Mouse (Mus musculus): ENCODE results near the gene Nudt6. TPM values are rescaled to one million over a fixed set of nuclear protein-coding genes. Genes with fewer than 3 reads are reported as not detected.
A peak's percentile ranks its signal among the peaks of the same experiment; 100 is the strongest.

The Nudt6 gene
- polyA plus RNA-seq (2014; fragmentation: Nextera tagmentation; extraction: Ambion mirVana): 8.5 and 11.5 TPM in 2 replicates

GRCm38 (mm10) chr3:37420072-37420471, at the start of gene Nudt6:
Nudt6 (minus strand) TSS chr3:37420211.
- Histone ChIP-seq H3K27ac (ENCODE audit: low read depth, low read length) (peak within 1 kb of the TSS; percentile 86), H3K36me3 (ENCODE audit: control insufficient read depth, insufficient read depth, low read length) (no peaks in the 10 kb centered on the region), H3K9me3 (ENCODE audit: control insufficient read depth, low read length) (no peaks in the 10 kb centered on the region), H3K9ac (ENCODE audit: low read depth, low read length) (peak within 1 kb of the TSS; percentile 87), H3K4me2 (peak within 1 kb of the TSS; percentile 93), H3K4me3 (ENCODE audit: low read depth, low read length) (peak within 1 kb of the TSS; percentile 75), H3K4me1 (replicated peaks; ENCODE audit: control insufficient read depth, insufficient read depth, low read length) (peaks cover 14% of the 10 kb centered on the region), H3K27me3 (replicated peaks; ENCODE audit: control insufficient read depth, insufficient read depth, low read length) (no peaks in the 10 kb centered on the region)
- ATAC-seq (replicated peaks; ENCODE audit: low FRiP score): peak; percentile 82
- under 1% methylated on average over 50 of the region's 50 CpGs for WGBS
- DNase-seq (ENCODE audit: low spot score): peak; percentile 97

GRCm38 (mm10) chr3:37469353-37469752, 49.3 kb upstream of the Nudt6 start:
- H3K4me3 ChIP-seq (ENCODE audit: low read depth, low read length): no peak overlapping the region
- H3K4me2 ChIP-seq: no peak overlapping the region; the same call in 1 of the 2 replicates
- no peaks in the 10 kb centered on the region for H3K27me3 ChIP-seq (replicated peaks; ENCODE audit: control insufficient read depth, insufficient read depth, low read length)
- H3K9me3 ChIP-seq (ENCODE audit: control insufficient read depth, low read length): no peaks in the 10 kb centered on the region
- 48% methylated on average over 4 of the region's 4 CpGs for WGBS
- DNase-seq (ENCODE audit: low spot score) (no peak), ATAC-seq (replicated peaks; ENCODE audit: low FRiP score) (peak; percentile 81)
- H3K36me3 ChIP-seq (ENCODE audit: control insufficient read depth, insufficient read depth, low read length): no peaks in the 10 kb centered on the region
- H3K27ac ChIP-seq (ENCODE audit: low read depth, low read length): 0 out of 2 replicates have a peak overlapping the region, but pooled peaks have one; percentile 0
- H3K4me1 ChIP-seq (replicated peaks; ENCODE audit: control insufficient read depth, insufficient read depth, low read length): peaks cover 5% of the 10 kb centered on the region
- H3K9ac ChIP-seq (ENCODE audit: low read depth, low read length): no peak overlapping the region

GRCm38 (mm10) chr3:37468170-37468569, 48.2 kb upstream of the Nudt6 start:
- ATAC-seq (replicated peaks; ENCODE audit: low FRiP score): no peak
- Histone ChIP-seq H3K4me2 (no peak overlapping the region), H3K27me3 (replicated peaks; ENCODE audit: control insufficient read depth, insufficient read depth, low read length) (no peaks in the 10 kb centered on the region), H3K36me3 (ENCODE audit: control insufficient read depth, insufficient read depth, low read length) (no peaks in the 10 kb centered on the region), H3K9me3 (ENCODE audit: control insufficient read depth, low read length) (no peaks in the 10 kb centered on the region), H3K4me3 (ENCODE audit: low read depth, low read length) (no peak overlapping the region), H3K4me1 (replicated peaks; ENCODE audit: control insufficient read depth, insufficient read depth, low read length) (peaks cover 5% of the 10 kb centered on the region), H3K9ac (ENCODE audit: low read depth, low read length) (no peak overlapping the region), H3K27ac (ENCODE audit: low read depth, low read length) (no peak overlapping the region)
- 86% methylated on average over 2 of the region's 2 CpGs for WGBS
- DNase-seq (ENCODE audit: low spot score): no peak

- Histone ChIP-seq H3K27ac (ENCODE audit: low read depth, low read length) (no peak overlapping the region), H3K4me3 (ENCODE audit: low read depth, low read length) (no peak overlapping the region), H3K36me3 (ENCODE audit: control insufficient read depth, insufficient read depth, low read length) (no peaks in the 10 kb centered on the region; the same call in 1 of the 2 replicates), H3K4me2 (no peak overlapping the region), H3K4me1 (replicated peaks; ENCODE audit: control insufficient read depth, insufficient read depth, low read length) (no peaks in the 10 kb centered on the region), H3K9ac (ENCODE audit: low read depth, low read length) (no peak overlapping the region), H3K9me3 (ENCODE audit: control insufficient read depth, low read length) (no peaks in the 10 kb centered on the region), H3K27me3 (replicated peaks; ENCODE audit: control insufficient read depth, insufficient read depth, low read length) (no peaks in the 10 kb centered on the region)
- ATAC-seq (replicated peaks; ENCODE audit: low FRiP score): no peak
- WGBS: 77% methylated on average over 1 of the region's 1 CpGs
- DNase-seq (ENCODE audit: low spot score): no peak
These were observed 36.0 kb upstream of the Nudt6 start for GRCm38 (mm10) chr3:37455992-37456391.

GRCm38 (mm10) chr3:37443409-37443808, 23.4 kb upstream of the Nudt6 start:
- no peak overlapping the region for H3K27ac ChIP-seq (ENCODE audit: low read depth, low read length)
- H3K4me3 ChIP-seq (ENCODE audit: low read depth, low read length): no peak overlapping the region
- WGBS: 96% methylated on average over 2 of the region's 2 CpGs
- no peaks in the 10 kb centered on the region for H3K9me3 ChIP-seq (ENCODE audit: control insufficient read depth, low read length)
- no peak overlapping the region for H3K4me2 ChIP-seq
- ATAC-seq (replicated peaks; ENCODE audit: low FRiP score) (no peak), DNase-seq (ENCODE audit: low spot score) (no peak)
- no peaks in the 10 kb centered on the region for H3K4me1 ChIP-seq (replicated peaks; ENCODE audit: control insufficient read depth, insufficient read depth, low read length)
- peaks cover 5% of the 10 kb centered on the region; the same call in 1 of the 2 replicates for H3K36me3 ChIP-seq (ENCODE audit: control insufficient read depth, insufficient read depth, low read length)
- H3K27me3 ChIP-seq (replicated peaks; ENCODE audit: control insufficient read depth, insufficient read depth, low read length): no peaks in the 10 kb centered on the region
- H3K9ac ChIP-seq (ENCODE audit: low read depth, low read length): no peak overlapping the region

- Histone ChIP-seq H3K4me2 (no peak overlapping the region), H3K27ac (ENCODE audit: low read depth, low read length) (no peak overlapping the region), H3K27me3 (replicated peaks; ENCODE audit: control insufficient read depth, insufficient read depth, low read length) (no peaks in the 10 kb centered on the region), H3K4me3 (ENCODE audit: low read depth, low read length) (no peak overlapping the region), H3K9me3 (ENCODE audit: control insufficient read depth, low read length) (no peaks in the 10 kb centered on the region), H3K9ac (ENCODE audit: low read depth, low read length) (no peak overlapping the region), H3K36me3 (ENCODE audit: control insufficient read depth, insufficient read depth, low read length) (peaks cover 9% of the 10 kb centered on the region; the same call in 1 of the 2 replicates), H3K4me1 (replicated peaks; ENCODE audit: control insufficient read depth, insufficient read depth, low read length) (no peaks in the 10 kb centered on the region)
- DNase-seq (ENCODE audit: low spot score): no peak
- 94% methylated on average over 1 of the region's 1 CpGs for WGBS
- ATAC-seq (replicated peaks; ENCODE audit: low FRiP score): no peak
These were observed 19.8 kb upstream of the Nudt6 start for GRCm38 (mm10) chr3:37439770-37440169.

GRCm38 (mm10) chr3:37430359-37430758, 10.3 kb upstream of the Nudt6 start:
- Histone ChIP-seq H3K4me1 (replicated peaks; ENCODE audit: control insufficient read depth, insufficient read depth, low read length) (no peaks in the 10 kb centered on the region), H3K36me3 (ENCODE audit: control insufficient read depth, insufficient read depth, low read length) (peaks cover 13% of the 10 kb centered on the region; the same call in 1 of the 2 replicates), H3K4me2 (no peak overlapping the region), H3K4me3 (ENCODE audit: low read depth, low read length) (no peak overlapping the region), H3K27me3 (replicated peaks; ENCODE audit: control insufficient read depth, insufficient read depth, low read length) (no peaks in the 10 kb centered on the region), H3K9ac (ENCODE audit: low read depth, low read length) (no peak overlapping the region), H3K27ac (ENCODE audit: low read depth, low read length) (no peak overlapping the region), H3K9me3 (ENCODE audit: control insufficient read depth, low read length) (no peaks in the 10 kb centered on the region)
- DNase-seq (ENCODE audit: low spot score) (no peak), ATAC-seq (replicated peaks; ENCODE audit: low FRiP score) (no peak)

- no peak for ATAC-seq (replicated peaks; ENCODE audit: low FRiP score)
- no peaks in the 10 kb centered on the region for H3K9me3 ChIP-seq (ENCODE audit: control insufficient read depth, low read length)
- H3K27me3 ChIP-seq (replicated peaks; ENCODE audit: control insufficient read depth, insufficient read depth, low read length): no peaks in the 10 kb centered on the region
- WGBS: 91% methylated on average over 3 of the region's 3 CpGs
- no peak overlapping the region for H3K27ac ChIP-seq (ENCODE audit: low read depth, low read length)
- no peak overlapping the region for H3K4me3 ChIP-seq (ENCODE audit: low read depth, low read length)
- peaks cover 11% of the 10 kb centered on the region; the same call in 1 of the 2 replicates for H3K36me3 ChIP-seq (ENCODE audit: control insufficient read depth, insufficient read depth, low read length)
- DNase-seq (ENCODE audit: low spot score): no peak
- H3K9ac ChIP-seq (ENCODE audit: low read depth, low read length): no peak overlapping the region
- H3K4me1 ChIP-seq (replicated peaks; ENCODE audit: control insufficient read depth, insufficient read depth, low read length): peaks cover 4% of the 10 kb centered on the region
- no peak overlapping the region for H3K4me2 ChIP-seq
These were observed 6.1 kb upstream of the Nudt6 start for GRCm38 (mm10) chr3:37426069-37426468.

- DNase-seq (ENCODE audit: low spot score) (no peak), ATAC-seq (replicated peaks; ENCODE audit: low FRiP score) (no peak)
- Histone ChIP-seq H3K9ac (ENCODE audit: low read depth, low read length) (peak overlapping the region; percentile 71), H3K27me3 (replicated peaks; ENCODE audit: control insufficient read depth, insufficient read depth, low read length) (no peaks in the 10 kb centered on the region), H3K9me3 (ENCODE audit: control insufficient read depth, low read length) (no peaks in the 10 kb centered on the region), H3K4me2 (peak overlapping the region; percentile 93), H3K36me3 (ENCODE audit: control insufficient read depth, insufficient read depth, low read length) (peaks cover 7% of the 10 kb centered on the region; the same call in 1 of the 2 replicates), H3K4me1 (replicated peaks; ENCODE audit: control insufficient read depth, insufficient read depth, low read length) (peaks cover 14% of the 10 kb centered on the region), H3K4me3 (ENCODE audit: low read depth, low read length) (peak overlapping the region; percentile 75), H3K27ac (ENCODE audit: low read depth, low read length) (peak overlapping the region; percentile 81; the same call in 1 of the 2 replicates)
- WGBS: 12% methylated on average over 3 of the region's 3 CpGs
These were observed 1.2 kb upstream of the Nudt6 start for GRCm38 (mm10) chr3:37421179-37421578.

Measured in liver, embryonic 11.5 days (tissue).